Mouse (Mus musculus) midbrain, postnatal 0 days (tissue): ENCODE measurements at regions not wholly inside any gene's neighbourhood (a gene's known extent, or its start where the extent isn't known, plus 50 kb on each side); places are given as distances from the start of the nearest gene placed in this dataset.

Experiments used
- ATAC-seq: fragments of 200-750 bp; cut with Nextera tagmentation; 2 replicates; pipeline ENCODE4 v1.8.0; 2017; ENCODE audit warnings: moderate number of reproducible peaks, mild to moderate bottlenecking, moderate TSS enrichment, moderate library complexity; ENCODE audit not compliant: low FRiP score
- DNase-seq: peaks from one replicate; pipeline ENCODE4 v3.0.0-alpha.2; 2015; ENCODE audit warnings: low spot score
- H3K27ac ChIP-seq: fragments of 300-500 bp; sonication (generic); 2 replicates; pipeline ENCODE4 v1.5.1; 2014; ENCODE audit warnings: low read depth, mild to moderate bottlenecking, low read length, mixed read lengths
- H3K27me3 ChIP-seq: fragments of 300-500 bp; sonication (generic); 2 replicates; pipeline ENCODE4 v1.6.1; 2014; ENCODE audit warnings: low read length, control low read depth, mixed read lengths; ENCODE audit not compliant: insufficient read depth
- H3K36me3 ChIP-seq: fragments of 300-500 bp; sonication (generic); 2 replicates; pipeline ENCODE4 v1.6.1; 2014; ENCODE audit warnings: low read length, control low read depth, mixed read lengths; ENCODE audit not compliant: insufficient read depth
- H3K4me1 ChIP-seq: fragments of 300-500 bp; sonication (generic); 2 replicates; pipeline ENCODE4 v1.6.1; 2014; ENCODE audit warnings: mild to moderate bottlenecking, control low read depth, antibody characterized with exemption, low read length, mixed read lengths; ENCODE audit not compliant: insufficient read depth
- H3K4me2 ChIP-seq: fragments of 300-500 bp; sonication (generic); 2 replicates; pipeline ENCODE4 v1.6.1; 2014; ENCODE audit warnings: low read depth, mild to moderate bottlenecking, low read length, mixed read lengths; ENCODE audit not compliant: poor library complexity, severe bottlenecking
- H3K4me3 ChIP-seq: fragments of 300-500 bp; sonication (generic); 2 replicates; pipeline ENCODE4 v1.5.1; 2014; ENCODE audit warnings: low read depth, mild to moderate bottlenecking, low read length, moderate library complexity
- H3K9ac ChIP-seq: fragments of 300-500 bp; sonication (generic); replicated peaks from 2 replicates; pipeline ENCODE4 v1.6.1; 2014; ENCODE audit warnings: mild to moderate bottlenecking, low read length, moderate library complexity, mixed read lengths; ENCODE audit not compliant: poor library complexity, severe bottlenecking
- H3K9me3 ChIP-seq: fragments of 300-500 bp; sonication (generic); 2 replicates; pipeline ENCODE4 v1.6.1; 2016; ENCODE audit warnings: low read length, control low read depth
- CTCF ChIP-seq: IDR thresholded peaks from 2 replicates; pipeline ENCODE4 v1.5.1; 2016; ENCODE audit warnings: antibody characterized with exemption, mild to moderate bottlenecking
- WGBS: fragments of 180-500 bp; shearing (Covaris S2); extraction: QIAGEN DNeasy Blood & Tissue Kit; methylation state at CpG from one replicate; pipeline ENCODE4 v1.1.7; 2014; 5-methylcytosine and 5-hydroxymethylcytosine counted together

GRCm38 (mm10) chr9:112994774-112995173 lies 713.3 kb downstream of the Pdcd6ip start:
- ATAC-seq (no peak), DNase-seq (no peak)
- no peaks in the 10 kb centered on the region for H3K4me1 ChIP-seq
- no peak for TF ChIP-seq CTCF
- WGBS: 81% methylated on average over 4 of the region's 4 CpGs
- no peak overlapping the region for H3K4me3 ChIP-seq
- H3K4me2 ChIP-seq: no peak overlapping the region
- H3K9ac ChIP-seq: no peak overlapping the region
- H3K27ac ChIP-seq: no peak overlapping the region
- no peaks in the 10 kb centered on the region for H3K27me3 ChIP-seq
- no peaks in the 10 kb centered on the region for H3K36me3 ChIP-seq
- no peaks in the 10 kb centered on the region for H3K9me3 ChIP-seq

- ATAC-seq (no peak), DNase-seq (no peak)
- TF ChIP-seq CTCF: no peak
- Histone ChIP-seq H3K4me2 (no peak overlapping the region), H3K27me3 (no peaks in the 10 kb centered on the region), H3K36me3 (no peaks in the 10 kb centered on the region), H3K27ac (no peak overlapping the region), H3K4me3 (no peak overlapping the region), H3K9me3 (no peaks in the 10 kb centered on the region), H3K4me1 (no peaks in the 10 kb centered on the region), H3K9ac (no peak overlapping the region)
- 78% methylated on average over 2 of the region's 2 CpGs for WGBS
Measured at GRCm38 (mm10) chr9:112993627-112994026, 714.4 kb downstream of the Pdcd6ip start.

GRCm38 (mm10) chr9:112992937-112993336 lies 715.1 kb downstream of the Pdcd6ip start:
- H3K27ac ChIP-seq: no peak overlapping the region
- WGBS: 42% methylated on average over 3 of the region's 3 CpGs
- H3K4me3 ChIP-seq: no peak overlapping the region
- TF ChIP-seq CTCF: no peak
- H3K4me1 ChIP-seq: no peaks in the 10 kb centered on the region
- H3K9me3 ChIP-seq: no peaks in the 10 kb centered on the region
- ATAC-seq (no peak), DNase-seq (no peak)
- H3K27me3 ChIP-seq: no peaks in the 10 kb centered on the region
- no peaks in the 10 kb centered on the region for H3K36me3 ChIP-seq
- H3K9ac ChIP-seq: no peak overlapping the region
- no peak overlapping the region for H3K4me2 ChIP-seq

- Histone ChIP-seq H3K36me3 (no peaks in the 10 kb centered on the region), H3K9me3 (no peaks in the 10 kb centered on the region), H3K27ac (no peak overlapping the region), H3K4me1 (no peaks in the 10 kb centered on the region), H3K9ac (no peak overlapping the region), H3K4me2 (no peak overlapping the region), H3K27me3 (no peaks in the 10 kb centered on the region), H3K4me3 (no peak overlapping the region)
- no peak for TF ChIP-seq CTCF
- DNase-seq (no peak), ATAC-seq (no peak)
- WGBS: 91% methylated on average over 6 of the region's 6 CpGs
Measured at GRCm38 (mm10) chr9:112983353-112983752, 724.7 kb downstream of the Pdcd6ip start.

- no peaks in the 10 kb centered on the region for H3K4me1 ChIP-seq
- no peak overlapping the region for H3K4me3 ChIP-seq
- DNase-seq: no peak
- no peak for TF ChIP-seq CTCF
- no peak overlapping the region for H3K9ac ChIP-seq
- WGBS: 90% methylated on average over 1 of the region's 1 CpGs
- H3K27me3 ChIP-seq: no peaks in the 10 kb centered on the region
- H3K27ac ChIP-seq: no peak overlapping the region
- no peaks in the 10 kb centered on the region for H3K9me3 ChIP-seq
- ATAC-seq: no peak
- no peaks in the 10 kb centered on the region for H3K36me3 ChIP-seq
- no peak overlapping the region for H3K4me2 ChIP-seq
Measured at GRCm38 (mm10) chr9:112951567-112951966, 715.8 kb upstream of the Arpp21 start.

- H3K9me3 ChIP-seq: no peaks in the 10 kb centered on the region
- H3K4me3 ChIP-seq: no peak overlapping the region
- DNase-seq: no peak
- no peaks in the 10 kb centered on the region for H3K27me3 ChIP-seq
- no peak overlapping the region for H3K4me2 ChIP-seq
- WGBS: 83% methylated on average over 2 of the region's 2 CpGs
- H3K27ac ChIP-seq: no peak overlapping the region
- no peak for TF ChIP-seq CTCF
- no peaks in the 10 kb centered on the region for H3K36me3 ChIP-seq
- no peak for ATAC-seq
- no peak overlapping the region for H3K9ac ChIP-seq
- no peaks in the 10 kb centered on the region for H3K4me1 ChIP-seq
Measured at GRCm38 (mm10) chr9:112950056-112950455, 714.3 kb upstream of the Arpp21 start.

- H3K4me1 ChIP-seq: no peaks in the 10 kb centered on the region
- H3K9ac ChIP-seq: no peak overlapping the region
- H3K27ac ChIP-seq: no peak overlapping the region
- no peaks in the 10 kb centered on the region for H3K27me3 ChIP-seq
- DNase-seq (no peak), ATAC-seq (no peak)
- H3K9me3 ChIP-seq: no peaks in the 10 kb centered on the region
- H3K4me2 ChIP-seq: no peak overlapping the region
- H3K4me3 ChIP-seq: no peak overlapping the region
- TF ChIP-seq CTCF: no peak
- H3K36me3 ChIP-seq: no peaks in the 10 kb centered on the region
Measured at GRCm38 (mm10) chr9:112938781-112939180, 703.0 kb upstream of the Arpp21 start.
